Mouse (Mus musculus) forebrain, embryonic 11.5 days (tissue): Measurements from ENCODE around the gene Dync1i1. TPM values are rescaled to one million over a fixed set of nuclear protein-coding genes. Genes with fewer than 3 reads are reported as not detected.
A peak's percentile ranks its signal among the peaks of the same experiment; 100 is the strongest.
"Not testable (repeated sequence)": the region's sequence is repeated elsewhere in the genome, so short reads cannot be mapped to it uniquely, and the experiment has no call there.

Experiments
- ATAC-seq: fragments of 200-750 bp; cut with Nextera tagmentation; replicated peaks from 2 replicates; pipeline ENCODE4 v1.8.0; 2017; ENCODE audit warnings: moderate TSS enrichment; ENCODE audit not compliant: low FRiP score
- DNase-seq: peaks from one replicate; pipeline ENCODE4 v3.0.0-alpha.2; 2017; ENCODE audit warnings: low spot score
- H3K27ac ChIP-seq: fragments of 300-500 bp; sonication (generic); 2 replicates; pipeline ENCODE4 v1.5.1; 2014; ENCODE audit warnings: low read depth, low read length
- H3K27me3 ChIP-seq: fragments of 300-500 bp; sonication (generic); 2 replicates; pipeline ENCODE4 v1.6.1; 2014; ENCODE audit warnings: mild to moderate bottlenecking, low read length, mixed read lengths; ENCODE audit not compliant: control insufficient read depth, insufficient read depth
- H3K36me3 ChIP-seq: fragments of 300-500 bp; sonication (generic); 2 replicates; pipeline ENCODE4 v1.6.1; 2014; ENCODE audit warnings: mild to moderate bottlenecking, low read length, moderate library complexity, mixed read lengths; ENCODE audit not compliant: control insufficient read depth, insufficient read depth
- H3K4me1 ChIP-seq: fragments of 300-500 bp; sonication (generic); replicated peaks from 2 replicates; pipeline ENCODE4 v1.6.1; 2014; ENCODE audit warnings: low read length, mixed read lengths; ENCODE audit not compliant: control insufficient read depth, insufficient read depth
- H3K4me2 ChIP-seq: fragments of 300-500 bp; sonication (generic); 2 replicates; pipeline ENCODE4 v1.6.1; 2014; ENCODE audit warnings: low read depth, mild to moderate bottlenecking, low read length, moderate library complexity, mixed read lengths; ENCODE audit not compliant: severe bottlenecking
- H3K4me3 ChIP-seq: fragments of 300-500 bp; sonication (generic); 2 replicates; pipeline ENCODE4 v1.5.1; 2014; ENCODE audit warnings: low read depth, low read length
- H3K9ac ChIP-seq: fragments of 300-500 bp; sonication (generic); 2 replicates; pipeline ENCODE4 v1.6.1; 2014; ENCODE audit warnings: low read length
- H3K9me3 ChIP-seq: fragments of 300-500 bp; sonication (generic); 2 replicates; pipeline ENCODE4 v1.6.1; 2016; ENCODE audit warnings: low read length, mixed read lengths; ENCODE audit not compliant: control insufficient read depth
- WGBS: fragments of 180-500 bp; shearing (Covaris S2); extraction: QIAGEN DNeasy Blood & Tissue Kit; methylation state at CpG from one replicate; pipeline ENCODE4 v1.1.7; 2014; 5-methylcytosine and 5-hydroxymethylcytosine counted together
- polyA plus RNA-seq: library from polyadenylated mRNA; unstranded; fragments of >200 nt; fragmentation: Nextera tagmentation; extraction: Ambion mirVana; gene quantifications from 2 replicates; pipeline ENCODE4 v1.2.1, GENCODE M21; 2014

Gene Dync1i1
- polyA plus RNA-seq, 1 experiment from 2014 or later, result 1.6 TPM

GRCm38 (mm10) chr6:5720716-5721115, 4.7 kb upstream of the Dync1i1 start:
- not testable (repeated sequence) for ATAC-seq, H3K4me3 ChIP-seq, H3K27me3 ChIP-seq, H3K36me3 ChIP-seq, H3K9ac ChIP-seq, H3K4me2 ChIP-seq, DNase-seq, H3K9me3 ChIP-seq, H3K27ac ChIP-seq, H3K4me1 ChIP-seq

DNA sequence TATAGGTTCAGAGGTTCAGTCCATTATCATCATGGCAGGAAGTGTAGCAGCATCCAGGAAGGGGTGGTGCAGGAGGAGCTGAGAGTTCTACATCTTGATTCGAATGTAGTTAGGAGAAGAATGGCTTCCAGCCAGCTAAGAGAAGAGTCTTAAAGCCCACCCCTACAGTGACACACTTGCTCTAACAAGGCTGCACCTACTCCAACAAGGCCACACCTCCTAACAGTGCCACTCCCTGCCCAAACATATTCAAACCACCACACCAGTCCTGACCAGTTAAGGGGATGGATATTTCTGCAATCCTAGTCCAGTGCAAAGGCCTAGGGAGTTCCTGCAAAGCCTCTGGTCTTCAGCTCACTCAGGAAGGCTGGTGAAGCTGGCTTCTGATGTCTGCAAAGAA, 1.5 kb upstream of the Dync1i1 start:
- Histone ChIP-seq H3K4me1 (peaks cover 6% of the 10 kb centered on the region; the same call in 1 of the 2 replicates), H3K27ac (no peak overlapping the region), H3K4me2 (no peak overlapping the region), H3K36me3 (no peaks in the 10 kb centered on the region), H3K27me3 (peaks cover 3% of the 10 kb centered on the region; the same call in 1 of the 2 replicates), H3K9ac (no peak overlapping the region), H3K4me3 (no peak overlapping the region), H3K9me3 (no peaks in the 10 kb centered on the region)
- DNase-seq (no peak), ATAC-seq (no peak)
- WGBS, result 65% methylated on average over 1 of the region's 1 CpGs

- Histone ChIP-seq H3K4me2 (peak overlapping the region; percentile 79), H3K4me1 (peaks cover 6% of the 10 kb centered on the region; the same call in 1 of the 2 replicates), H3K36me3 (no peaks in the 10 kb centered on the region), H3K9ac (peak overlapping the region; percentile 49), H3K27me3 (peaks cover 3% of the 10 kb centered on the region; the same call in 1 of the 2 replicates), H3K4me3 (peak overlapping the region; percentile 40), H3K9me3 (no peaks in the 10 kb centered on the region), H3K27ac (no peak overlapping the region)
- WGBS, result 5% methylated on average over 10 of the region's 10 CpGs
- no peak for DNase-seq
- ATAC-seq, result 0 out of 2 replicates have a peak, but pooled peaks have one; percentile 28
Measured at GRCm38 (mm10) chr6:5726237-5726670, 815 bp downstream of the Dync1i1 start.

DNA sequence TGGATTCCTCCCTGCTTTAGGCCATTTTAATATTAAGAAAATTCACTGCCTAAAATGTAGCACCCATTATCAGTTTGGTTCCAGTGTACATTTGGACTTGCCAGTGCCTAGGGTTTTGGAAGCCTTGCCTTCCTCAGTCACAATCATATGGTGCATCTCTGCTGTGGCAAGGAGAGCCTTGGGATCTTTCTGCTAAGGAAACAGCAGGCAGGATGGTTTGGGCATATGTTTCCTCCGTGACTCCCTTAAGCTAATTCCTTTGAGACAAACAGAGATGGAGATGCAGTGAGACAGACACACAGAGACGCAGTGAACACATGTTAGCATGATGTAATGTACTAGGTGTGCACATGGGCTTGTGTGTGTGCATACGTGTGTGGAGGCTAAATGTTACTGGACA, 7.8 kb downstream of the Dync1i1 start:
- Histone ChIP-seq H3K27me3 (no peaks in the 10 kb centered on the region), H3K4me3 (no peak overlapping the region), H3K9ac (no peak overlapping the region), H3K9me3 (no peaks in the 10 kb centered on the region), H3K4me1 (no peaks in the 10 kb centered on the region), H3K4me2 (no peak overlapping the region), H3K36me3 (no peaks in the 10 kb centered on the region), H3K27ac (no peak overlapping the region)
- DNase-seq (no peak), ATAC-seq (no peak)
- WGBS, result 88% methylated on average over 3 of the region's 3 CpGs

- no peak overlapping the region for H3K4me2 ChIP-seq
- ATAC-seq, result no peak
- H3K36me3 ChIP-seq, result no peaks in the 10 kb centered on the region
- H3K27me3 ChIP-seq, result no peaks in the 10 kb centered on the region
- H3K4me1 ChIP-seq, result no peaks in the 10 kb centered on the region
- no peaks in the 10 kb centered on the region for H3K9me3 ChIP-seq
- H3K27ac ChIP-seq, result no peak overlapping the region
- H3K4me3 ChIP-seq, result no peak overlapping the region
- DNase-seq, result no peak
- H3K9ac ChIP-seq, result no peak overlapping the region
Measured at GRCm38 (mm10) chr6:5734398-5734797, 9.0 kb downstream of the Dync1i1 start.

- no peak overlapping the region for H3K4me3 ChIP-seq
- H3K27ac ChIP-seq, result no peak overlapping the region
- no peaks in the 10 kb centered on the region for H3K36me3 ChIP-seq
- no peak overlapping the region for H3K4me2 ChIP-seq
- H3K27me3 ChIP-seq, result no peaks in the 10 kb centered on the region
- 90% methylated on average over 1 of the region's 1 CpGs for WGBS
- H3K9me3 ChIP-seq, result no peaks in the 10 kb centered on the region
- H3K9ac ChIP-seq, result no peak overlapping the region
- ATAC-seq (no peak), DNase-seq (no peak)
- H3K4me1 ChIP-seq, result no peaks in the 10 kb centered on the region
Measured at GRCm38 (mm10) chr6:5734862-5735261, 9.4 kb downstream of the Dync1i1 start.

DNA sequence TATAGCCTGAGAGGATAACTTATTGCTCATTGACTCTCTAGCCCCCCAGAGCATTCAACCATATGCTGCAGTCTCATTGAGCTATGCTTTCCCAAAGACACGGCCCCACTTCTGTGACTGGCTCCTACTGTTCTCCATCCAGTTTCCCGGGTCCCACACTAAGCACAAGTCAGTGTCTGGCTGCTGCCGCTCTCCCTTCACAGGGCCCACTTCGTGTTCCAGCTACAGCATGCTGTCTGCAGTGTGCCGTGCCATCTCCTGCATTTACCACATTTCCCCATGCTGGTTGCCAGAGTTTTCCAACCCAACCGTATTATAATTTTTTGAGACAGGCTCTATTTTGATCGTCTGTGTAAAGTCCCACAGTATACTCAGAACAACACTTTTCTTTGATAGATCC, 14.3 kb downstream of the Dync1i1 start:
- no peak overlapping the region for H3K9ac ChIP-seq
- ATAC-seq (no peak), DNase-seq (no peak)
- no peak overlapping the region for H3K4me3 ChIP-seq
- H3K9me3 ChIP-seq, result no peaks in the 10 kb centered on the region
- H3K27me3 ChIP-seq, result no peaks in the 10 kb centered on the region
- no peak overlapping the region for H3K27ac ChIP-seq
- 81% methylated on average over 7 of the region's 7 CpGs for WGBS
- H3K4me2 ChIP-seq, result no peak overlapping the region
- no peaks in the 10 kb centered on the region for H3K36me3 ChIP-seq
- H3K4me1 ChIP-seq, result no peaks in the 10 kb centered on the region

DNA sequence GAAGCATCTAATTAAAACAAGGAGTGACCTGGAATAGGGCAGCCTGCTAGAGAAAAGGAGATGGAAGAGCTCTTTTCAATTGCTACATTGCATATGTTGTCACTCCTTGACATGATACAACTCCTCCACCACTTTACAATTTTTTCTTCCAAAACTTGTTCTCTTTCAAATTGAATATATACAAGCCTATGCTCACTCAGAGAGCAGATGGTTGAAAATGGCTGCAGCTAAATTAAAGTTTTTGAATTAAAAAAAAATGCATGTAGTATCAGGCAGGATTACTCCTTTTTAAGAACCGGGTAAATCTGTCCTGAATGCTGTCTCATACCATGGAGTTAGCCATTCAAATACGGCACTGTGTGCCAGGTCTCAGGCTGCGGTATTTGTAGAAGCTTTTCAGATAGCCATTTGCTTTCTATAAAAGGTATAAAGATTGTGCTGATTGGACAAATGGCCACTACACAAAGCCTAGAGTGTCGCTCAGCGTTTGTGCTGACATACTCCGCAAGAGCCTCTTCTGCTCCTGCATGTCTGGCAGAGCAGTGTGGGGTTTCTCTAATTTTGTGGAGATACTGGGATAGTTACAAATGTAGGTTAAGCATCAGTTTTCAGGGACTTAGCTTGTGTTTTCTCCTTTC, 16.1 kb downstream of the Dync1i1 start:
- Histone ChIP-seq H3K4me1 (no peaks in the 10 kb centered on the region), H3K4me3 (no peak overlapping the region), H3K9ac (no peak overlapping the region), H3K9me3 (no peaks in the 10 kb centered on the region), H3K36me3 (no peaks in the 10 kb centered on the region), H3K4me2 (no peak overlapping the region), H3K27me3 (no peaks in the 10 kb centered on the region), H3K27ac (no peak overlapping the region)
- ATAC-seq (no peak), DNase-seq (no peak)
- 92% methylated on average over 6 of the region's 6 CpGs for WGBS

- no peaks in the 10 kb centered on the region for H3K9me3 ChIP-seq
- 84% methylated on average over 6 of the region's 6 CpGs for WGBS
- no peaks in the 10 kb centered on the region for H3K27me3 ChIP-seq
- no peaks in the 10 kb centered on the region for H3K36me3 ChIP-seq
- ATAC-seq (no peak), DNase-seq (no peak)
- no peak overlapping the region for H3K27ac ChIP-seq
- no peak overlapping the region for H3K9ac ChIP-seq
- H3K4me1 ChIP-seq, result no peaks in the 10 kb centered on the region
- no peak overlapping the region for H3K4me2 ChIP-seq
- no peak overlapping the region for H3K4me3 ChIP-seq
Measured at GRCm38 (mm10) chr6:5750079-5750711, 24.8 kb downstream of the Dync1i1 start.
